Mouse (Mus musculus): ENCODE measurements around the gene Cog5.

Cog5 gene

DNA sequence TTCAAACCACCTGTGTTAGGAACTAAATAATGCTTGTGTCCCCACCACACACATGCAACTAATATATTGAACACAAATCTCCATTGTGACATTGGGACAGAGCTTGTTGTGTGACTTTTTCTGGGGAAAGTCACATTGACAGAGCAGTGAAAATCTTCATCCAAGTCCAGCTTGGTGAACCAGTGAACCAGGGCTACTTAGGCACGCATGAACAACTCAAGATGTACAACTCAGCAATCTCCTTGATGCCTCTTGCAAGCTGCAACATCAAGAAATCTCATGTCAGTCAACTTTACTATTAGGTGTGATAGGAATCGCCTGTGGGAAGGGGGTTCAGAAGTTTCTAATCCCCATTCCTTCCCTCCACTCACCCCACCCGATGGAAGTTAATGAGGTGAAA lies 169.0 kb downstream of the Cog5 start:
- no peak for DNase-seq (ENCODE audit: low spot score in 2 of 2)

DNA sequence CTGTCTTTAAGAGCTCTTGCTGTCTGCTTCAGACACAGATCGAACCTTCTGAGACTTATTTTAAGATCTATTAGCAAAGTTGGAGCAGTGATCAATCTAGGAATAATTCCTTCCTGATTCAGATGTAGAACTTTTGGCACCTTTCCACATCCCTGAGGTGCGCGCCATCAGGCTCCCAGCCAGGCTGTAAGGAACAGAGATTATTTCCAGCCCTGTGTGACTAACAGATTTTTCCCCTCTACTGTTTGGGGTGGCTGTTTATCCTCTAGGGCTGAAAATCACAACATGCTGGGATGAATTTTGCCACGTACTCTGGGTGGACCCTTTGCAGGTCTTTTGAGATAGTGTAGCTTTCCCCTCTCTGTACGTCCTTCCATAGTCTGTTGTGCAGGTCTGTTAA lies 170.2 kb downstream of the Cog5 start:
- no peak for DNase-seq (ENCODE audit: low spot score in 2 of 2)

DNA sequence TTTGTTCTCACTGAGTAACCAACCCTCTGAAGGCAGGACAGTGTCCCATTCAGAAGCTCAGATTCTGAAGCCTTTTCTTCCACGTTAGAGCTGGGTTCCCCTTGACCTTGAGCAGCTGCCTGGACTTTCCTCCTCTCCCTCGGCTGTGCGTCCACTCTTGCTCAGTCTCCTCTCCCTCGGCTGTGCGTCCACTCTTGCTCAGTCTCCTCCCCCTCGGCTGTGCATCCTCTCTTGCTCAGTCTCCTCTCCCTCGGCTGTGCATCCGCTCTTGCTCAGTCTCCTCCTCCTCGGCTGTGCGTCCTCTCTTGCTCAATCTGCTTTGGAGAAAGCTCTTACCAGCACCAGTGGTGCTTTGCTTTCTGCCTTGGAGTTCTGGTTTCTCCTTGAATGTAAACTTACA lies 171.2 kb downstream of the Cog5 start:
- DNase-seq (ENCODE audit: low spot score in 2 of 2), result no peak

DNA sequence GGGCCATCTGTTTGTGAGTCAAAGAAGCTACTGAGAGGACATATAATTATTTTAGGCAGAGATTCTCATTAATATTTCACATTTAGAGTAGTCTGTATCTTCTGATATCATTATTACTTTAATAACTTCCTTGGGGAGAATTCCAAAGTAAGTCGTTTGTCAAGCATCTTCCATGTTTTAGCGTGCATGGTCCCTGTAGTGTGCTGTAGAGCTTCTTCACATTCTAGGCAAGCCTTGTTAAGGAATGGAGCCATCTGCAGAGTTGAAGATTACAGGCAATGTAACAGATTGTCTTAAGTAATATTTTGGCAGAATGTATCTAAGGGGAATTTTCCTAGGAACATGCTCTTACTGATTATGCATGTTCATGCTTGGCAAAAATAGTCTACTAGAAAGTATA lies 171.8 kb downstream of the Cog5 start:
- no peak for DNase-seq (ENCODE audit: low spot score in 2 of 2)

DNA sequence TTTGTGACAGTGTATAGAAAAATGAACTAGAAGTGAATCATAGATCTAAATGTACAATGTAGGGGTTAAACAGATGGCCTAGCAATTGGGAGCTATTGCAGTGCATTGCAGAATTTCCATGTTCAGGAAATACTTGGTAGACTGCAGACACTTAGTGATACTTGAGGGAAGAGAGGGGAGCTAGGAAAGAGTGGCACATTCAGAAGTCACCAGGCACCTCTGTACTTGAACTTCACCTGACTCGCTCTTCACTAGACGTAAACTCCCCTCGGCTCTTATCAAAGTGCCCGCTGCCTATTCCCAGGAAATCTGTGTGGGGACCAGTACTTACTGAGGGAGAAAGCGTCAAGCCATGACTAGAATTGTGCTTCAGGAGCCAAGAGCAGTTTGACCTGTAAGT lies 180.8 kb downstream of the Cog5 start:
- no peak for DNase-seq (ENCODE audit: low spot score in 2 of 2)

DNA sequence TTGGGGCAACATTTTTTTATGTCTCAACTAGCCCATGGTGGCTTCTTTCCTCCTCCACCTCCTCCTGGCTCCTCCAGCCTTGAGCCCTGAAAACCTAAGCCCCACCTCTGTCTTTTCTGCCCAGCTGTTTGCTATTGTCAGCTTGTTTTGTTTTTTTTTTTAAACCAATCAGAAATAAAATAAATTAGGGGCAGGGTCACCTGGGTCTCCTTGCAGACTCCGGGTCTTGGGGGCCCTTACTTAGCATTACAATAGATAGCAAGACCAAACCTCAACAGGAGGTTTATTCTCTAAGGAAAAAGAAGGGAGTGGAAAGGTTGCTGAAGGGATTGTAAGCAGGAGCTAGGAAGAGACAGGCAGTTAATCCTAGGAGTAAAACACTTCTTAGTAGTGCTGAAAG lies 181.5 kb downstream of the Cog5 start:
- DNase-seq (ENCODE audit: low spot score in 2 of 2), result no peak

DNA sequence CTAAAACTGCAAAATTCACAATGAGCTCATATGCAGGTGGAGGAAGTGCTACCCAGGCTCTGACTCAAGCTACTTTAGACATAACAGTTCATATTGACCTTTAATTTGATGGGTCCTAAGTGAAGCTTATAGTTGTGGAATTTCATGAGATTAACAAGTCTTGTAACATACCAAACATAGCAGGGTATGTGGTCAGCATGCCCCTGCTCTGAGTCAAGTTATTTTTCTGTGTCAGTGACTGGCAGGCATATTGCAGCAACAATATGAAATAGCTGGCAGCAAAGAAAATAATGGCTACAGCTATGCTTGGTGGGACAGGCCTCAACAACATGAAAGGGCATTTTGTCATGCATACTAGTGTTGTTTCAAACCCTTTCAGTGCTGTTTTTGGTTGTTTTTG lies 183.9 kb downstream of the Cog5 start:
- no peak for DNase-seq (ENCODE audit: low spot score in 2 of 2)

DNA sequence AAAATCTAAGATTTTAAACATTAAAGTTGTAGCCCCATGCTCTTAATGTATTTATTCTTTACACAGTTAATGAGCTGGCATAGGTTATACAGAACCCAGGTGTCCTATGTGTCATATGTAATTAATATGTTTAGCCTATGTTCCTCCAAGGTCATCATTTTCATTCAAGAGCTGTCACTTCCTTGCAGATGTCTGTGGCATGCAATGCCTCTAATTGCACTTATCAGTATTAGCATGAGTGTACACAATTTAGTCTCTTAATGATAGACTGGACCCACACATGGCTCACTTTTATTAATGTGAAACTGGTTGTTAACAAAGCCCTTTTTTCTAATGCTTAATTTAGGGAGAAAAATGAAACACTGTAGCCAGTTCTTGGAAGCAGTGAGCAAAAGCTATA lies 184.6 kb downstream of the Cog5 start:
- no peak for DNase-seq (ENCODE audit: low spot score in 2 of 2)

DNA sequence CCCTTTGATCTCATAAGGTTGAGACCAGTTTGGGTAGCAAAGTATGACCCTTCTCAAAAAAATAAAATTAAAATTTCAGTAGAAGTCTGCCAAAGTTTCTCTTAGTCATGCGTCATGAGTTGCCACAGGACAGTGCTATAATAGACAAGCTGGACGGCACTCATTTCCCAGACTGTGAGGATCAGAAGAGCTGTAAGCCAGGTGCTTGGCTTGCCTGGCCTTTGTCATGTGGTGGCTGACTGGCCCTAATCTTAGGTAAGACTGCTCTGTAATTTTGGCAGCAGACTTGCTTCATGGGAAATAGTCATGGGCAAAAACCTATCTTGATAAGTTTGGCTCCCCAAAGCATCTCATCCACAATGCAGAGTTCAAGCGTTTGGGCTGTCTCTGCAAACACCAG lies 191.4 kb downstream of the Cog5 start:
- no peak for DNase-seq (ENCODE audit: low spot score in 2 of 2)

DNA sequence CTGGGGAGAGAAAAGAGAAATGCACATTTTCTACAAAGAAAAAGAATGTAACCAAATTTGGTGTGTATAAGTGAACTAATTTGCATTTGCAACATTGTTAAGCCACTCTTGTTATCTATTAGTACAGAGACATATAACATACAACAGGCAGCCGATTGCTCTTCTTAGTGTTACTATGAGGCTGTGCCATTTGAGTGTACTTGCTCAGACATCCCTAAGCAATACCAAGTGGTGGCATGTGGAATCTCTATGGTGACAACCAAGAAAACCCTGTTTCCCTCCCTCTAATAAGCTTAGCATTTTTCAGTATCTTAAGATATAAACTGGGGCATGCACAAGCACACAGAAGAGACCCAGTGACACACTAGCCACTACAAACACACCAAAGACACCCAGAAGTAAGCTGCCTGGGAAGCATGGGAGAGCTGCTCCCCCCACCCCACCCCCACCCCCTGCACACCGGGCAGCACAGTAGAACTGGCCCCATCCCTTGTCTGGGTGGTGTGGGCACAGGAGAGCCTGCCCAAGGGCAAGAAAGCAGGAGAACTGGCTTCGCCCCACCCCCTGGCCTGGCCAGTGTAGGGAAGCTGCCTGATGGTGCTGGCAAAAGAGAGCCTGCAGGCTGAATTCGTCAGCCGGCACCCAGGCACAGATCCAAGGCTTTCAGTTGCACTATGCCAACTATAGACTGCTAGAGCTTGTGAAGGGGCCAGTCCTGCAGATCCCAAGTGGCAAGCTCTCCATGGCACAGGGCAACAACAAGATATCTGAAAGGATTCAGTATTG lies 194.2 kb downstream of the Cog5 start:
- peak; percentile 37 to 46 for DNase-seq (ENCODE audit: low spot score in 2 of 2)

DNA sequence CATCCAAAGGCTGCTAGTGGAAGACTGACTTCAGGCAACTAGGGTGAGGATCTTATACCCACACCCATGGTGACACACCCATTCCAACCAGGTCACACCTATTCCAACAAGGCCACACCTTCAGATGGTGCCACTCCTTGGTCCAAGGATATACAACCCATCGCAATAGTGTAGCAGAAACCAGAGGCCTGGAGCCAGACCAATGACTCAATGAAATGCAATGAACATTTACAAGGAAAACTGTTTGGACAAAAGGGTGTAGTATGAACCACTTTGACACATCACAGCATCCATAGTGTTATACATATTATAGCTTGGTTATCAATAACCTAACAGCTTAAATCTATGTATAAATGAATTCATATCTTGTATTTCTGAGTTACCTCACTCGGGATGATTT lies 194.9 kb downstream of the Cog5 start:
- DNase-seq (ENCODE audit: low spot score in 2 of 2), result no peak

DNA sequence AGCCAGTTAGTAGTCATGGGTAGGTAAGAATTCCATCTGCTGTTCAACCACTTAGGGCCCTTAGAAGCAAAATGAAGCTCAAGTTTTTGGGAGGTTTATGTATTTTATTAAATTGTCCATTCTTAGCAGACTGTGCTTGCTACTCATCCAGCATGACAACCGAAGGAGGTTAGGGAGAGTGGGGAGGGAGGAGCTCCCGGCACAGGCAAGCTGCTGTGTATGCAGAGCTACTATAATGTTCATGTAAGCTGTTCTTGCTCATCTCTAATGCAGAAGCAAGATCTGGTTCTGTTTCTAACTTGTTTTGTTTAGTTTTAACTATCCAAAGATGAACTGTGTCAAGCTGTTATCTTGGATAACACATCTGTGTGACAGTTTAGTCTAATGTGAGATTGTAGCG lies 199.4 kb downstream of the Cog5 start:
- DNase-seq (ENCODE audit: low spot score in 2 of 2), result no peak

DNA sequence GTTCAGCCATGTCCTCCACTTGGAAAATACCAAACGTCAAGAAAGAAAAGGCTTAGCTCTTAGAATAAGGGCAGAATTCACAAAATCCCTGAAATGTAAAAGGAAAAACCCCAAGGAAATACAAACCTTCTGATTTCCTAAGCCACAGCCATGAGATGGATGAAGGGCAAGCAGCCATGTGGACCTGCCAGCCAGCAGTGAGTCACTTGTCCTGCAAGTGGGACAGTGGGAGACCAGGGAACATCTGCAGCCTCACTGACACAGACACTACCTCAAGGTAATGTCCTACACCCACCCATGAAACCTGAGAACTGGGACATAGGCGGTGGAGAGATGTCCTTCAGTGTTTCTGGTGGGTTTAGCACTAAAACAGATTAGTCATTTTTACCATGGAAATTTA lies 200.1 kb downstream of the Cog5 start:
- DNase-seq (ENCODE audit: low spot score in 2 of 2), result no peak

DNA sequence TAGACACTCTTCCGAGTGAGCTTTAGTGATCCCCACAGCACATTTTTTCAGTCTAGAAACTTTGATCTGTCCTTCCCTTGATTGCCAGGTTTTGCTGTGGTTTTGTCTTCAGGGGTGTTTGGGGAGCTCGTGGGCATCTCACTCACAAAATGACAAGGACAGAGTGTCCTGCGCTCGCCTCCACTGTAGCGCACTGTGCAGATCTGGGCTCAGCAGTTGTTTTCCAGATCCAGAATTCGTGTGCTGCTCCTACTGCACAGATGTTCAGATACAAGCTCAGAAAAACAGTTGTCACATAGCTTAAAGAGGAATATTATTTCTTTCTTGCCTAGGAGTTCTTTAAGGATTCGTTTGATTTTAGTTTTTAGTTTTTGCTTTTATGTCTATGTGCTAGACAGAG lies 203.1 kb downstream of the Cog5 start:
- DNase-seq (ENCODE audit: low spot score in 2 of 2), result no peak

DNA sequence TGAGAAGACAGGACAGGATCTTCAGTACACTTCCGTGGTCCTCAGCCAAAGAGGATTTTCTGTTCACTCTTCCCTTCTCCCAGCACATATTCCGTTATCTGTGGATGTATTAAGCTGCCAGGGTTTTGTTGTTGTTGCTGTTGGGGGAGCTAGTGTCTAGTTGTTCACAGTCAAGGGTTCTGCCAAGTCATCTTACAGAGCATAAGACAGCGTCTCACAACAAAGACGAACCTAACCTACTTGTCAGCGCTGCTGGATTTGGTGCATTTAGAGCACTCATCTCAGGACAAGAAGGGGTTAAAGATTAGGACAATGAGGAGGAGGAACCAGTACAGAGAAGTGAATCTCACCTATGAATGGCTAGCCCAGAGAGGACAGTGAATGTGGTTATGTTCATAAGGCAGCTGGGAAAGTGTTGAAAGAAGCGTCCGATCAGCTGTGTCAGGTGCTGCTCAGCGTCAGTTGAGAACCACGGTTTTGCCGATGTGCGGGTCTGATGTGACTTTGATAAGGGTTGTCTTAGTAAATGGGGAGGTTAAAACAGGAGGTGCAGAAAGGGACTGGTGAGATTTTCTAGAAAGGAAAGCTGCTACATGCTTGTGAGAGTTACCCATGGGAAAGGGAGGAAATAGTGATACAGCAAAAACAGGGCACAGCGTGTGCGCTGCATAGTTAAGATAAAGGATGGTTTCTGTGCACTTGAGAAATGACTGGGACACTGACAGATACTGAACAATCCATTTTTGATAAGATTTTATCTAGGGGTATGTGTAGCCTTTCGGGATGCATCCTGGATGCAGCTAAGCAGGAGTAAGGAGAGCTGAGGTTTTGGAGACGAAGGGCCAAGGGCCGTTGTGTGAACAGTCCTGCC lies 208.2 kb downstream of the Cog5 start:
- no peak for DNase-seq (ENCODE audit: low spot score in 2 of 2)

DNA sequence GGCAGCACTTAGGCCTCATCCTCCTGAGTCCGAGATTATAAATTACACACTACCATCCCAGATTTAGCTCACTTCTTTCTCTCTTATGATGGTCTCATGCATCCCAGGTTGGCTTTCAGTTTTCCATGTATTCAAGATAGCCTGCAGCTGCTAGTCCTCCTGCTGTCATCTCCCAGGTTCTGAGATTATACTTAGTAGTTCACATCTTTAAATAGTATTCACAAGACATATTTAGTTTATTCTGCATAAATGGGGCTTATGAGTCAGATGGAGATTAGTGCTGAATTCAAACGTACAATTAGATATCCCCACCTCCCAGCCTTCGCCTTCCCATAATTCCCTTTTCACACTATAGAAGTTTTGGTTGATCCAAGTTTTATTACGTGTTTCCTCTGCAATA lies 222.1 kb downstream of the Cog5 start:
- no peak for DNase-seq (ENCODE audit: low spot score in 2 of 2)

DNA sequence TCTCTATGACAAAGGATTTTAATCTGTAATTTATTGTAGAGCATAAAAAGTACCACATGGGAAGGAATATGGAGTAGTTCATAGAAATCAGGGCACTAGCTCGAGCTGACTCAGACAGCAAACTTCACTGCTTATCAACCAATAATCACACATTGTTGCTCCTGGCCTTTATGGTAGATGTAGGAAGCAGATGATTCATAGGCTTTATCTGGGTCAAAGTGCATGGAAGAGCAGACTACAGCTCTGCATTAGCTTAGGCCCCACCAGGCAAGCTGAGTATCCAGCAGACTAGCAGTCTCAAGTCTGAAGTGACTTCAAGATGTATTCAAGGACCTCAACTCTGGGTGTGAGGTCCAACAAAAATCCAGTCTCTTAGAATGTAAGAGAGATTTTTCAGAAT lies 228.1 kb downstream of the Cog5 start:
- DNase-seq (ENCODE audit: low spot score in 2 of 2), result no peak

DNA sequence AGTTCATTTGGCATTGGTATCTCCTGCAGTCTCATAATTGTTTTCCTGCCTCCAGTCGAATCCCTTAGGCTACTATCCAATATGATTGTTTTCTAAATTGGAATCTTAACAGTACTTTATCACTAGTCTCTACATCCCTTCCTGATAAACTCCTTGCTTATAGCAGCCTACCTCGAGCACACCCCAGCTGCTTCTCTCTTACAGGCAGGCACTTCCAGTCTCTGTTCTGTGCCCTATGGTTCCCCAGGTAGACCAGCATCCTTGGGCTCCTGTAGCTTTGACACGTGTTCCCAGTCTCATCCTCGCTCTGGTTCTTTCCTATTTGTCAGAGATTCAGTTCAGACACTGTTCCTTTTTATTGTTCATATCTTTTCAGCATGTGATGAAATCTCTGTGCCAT lies 229.7 kb downstream of the Cog5 start:
- no peak for DNase-seq (ENCODE audit: low spot score in 2 of 2)

DNA sequence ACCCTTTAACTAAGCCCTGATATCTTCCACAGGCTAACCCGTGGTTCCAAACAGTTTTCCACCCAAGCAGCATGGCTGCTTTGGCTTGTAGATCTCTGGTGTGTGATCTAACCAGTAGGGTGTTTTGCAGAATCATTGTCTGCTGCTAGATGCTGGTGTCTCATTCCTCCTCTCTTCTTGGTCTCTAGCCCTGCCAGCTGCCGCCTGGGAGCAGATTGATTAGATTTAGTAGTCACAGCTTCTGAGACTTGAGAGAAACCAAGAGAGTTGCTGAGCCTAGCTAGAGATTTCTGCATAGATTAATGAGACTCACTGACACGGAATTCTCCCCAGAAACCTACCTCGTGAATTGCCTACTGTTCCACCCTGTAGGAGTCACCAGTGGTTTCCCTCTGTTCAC lies 230.4 kb downstream of the Cog5 start:
- DNase-seq (ENCODE audit: low spot score in 2 of 2), result no peak

DNA sequence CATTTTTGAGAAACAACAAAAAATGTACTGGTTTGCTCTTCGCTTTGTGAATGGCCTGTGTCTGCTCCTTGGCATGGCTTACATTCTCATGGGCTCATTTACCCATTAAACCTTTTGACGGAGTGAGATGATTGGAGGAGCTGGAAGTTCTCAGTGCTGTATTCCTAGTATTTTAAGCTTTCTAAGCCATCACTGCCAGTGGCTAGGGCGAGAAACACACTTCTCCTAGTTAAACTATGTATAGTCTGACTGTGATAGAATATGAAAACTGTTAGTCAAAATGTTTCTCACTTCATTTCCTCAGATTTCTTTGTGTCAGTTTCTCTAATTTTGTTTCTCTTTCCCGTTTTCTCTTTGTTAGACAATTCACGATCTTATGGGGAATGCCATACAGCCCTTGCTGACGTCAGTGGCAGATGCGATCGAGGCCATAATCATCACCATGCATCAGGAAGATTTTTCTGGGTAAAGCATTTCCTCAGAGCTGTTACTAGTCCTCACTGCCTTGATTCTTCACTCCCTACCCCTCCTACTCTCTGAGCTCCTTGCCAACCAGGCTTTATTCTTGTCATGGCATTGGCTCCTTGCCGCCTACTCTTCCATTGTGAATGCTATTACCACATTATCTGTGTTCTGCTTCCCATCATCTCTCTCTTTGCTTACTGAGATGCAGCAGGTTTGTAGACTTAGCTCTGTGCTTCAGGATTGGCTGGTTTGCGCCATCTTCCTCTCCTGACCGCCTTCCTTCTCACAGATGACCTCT lies 231.4 kb downstream of the Cog5 start:
- DNase-seq (ENCODE audit: low spot score in 2 of 2), result peak; percentile 31 to 43

DNA sequence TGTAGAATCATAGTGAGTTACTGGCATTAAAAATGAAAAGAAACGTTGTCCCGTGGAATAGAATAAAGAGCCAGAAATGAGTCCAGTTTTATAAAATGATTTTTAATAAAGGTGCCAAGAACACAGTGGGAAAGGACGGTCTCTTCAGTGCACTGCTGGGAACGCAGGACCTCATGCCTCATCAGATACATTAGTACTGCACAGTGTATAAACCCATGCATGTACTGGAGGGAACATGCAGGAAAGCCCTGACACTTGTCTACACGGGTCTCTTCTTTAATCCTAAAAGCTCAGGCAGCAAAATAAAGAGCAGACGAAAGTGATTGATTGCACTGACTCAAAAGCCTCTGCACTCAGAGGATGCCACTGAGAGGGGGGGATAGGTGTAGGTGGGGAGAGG lies 236.0 kb downstream of the Cog5 start:
- DNase-seq (ENCODE audit: low spot score in 2 of 2), result no peak

DNA sequence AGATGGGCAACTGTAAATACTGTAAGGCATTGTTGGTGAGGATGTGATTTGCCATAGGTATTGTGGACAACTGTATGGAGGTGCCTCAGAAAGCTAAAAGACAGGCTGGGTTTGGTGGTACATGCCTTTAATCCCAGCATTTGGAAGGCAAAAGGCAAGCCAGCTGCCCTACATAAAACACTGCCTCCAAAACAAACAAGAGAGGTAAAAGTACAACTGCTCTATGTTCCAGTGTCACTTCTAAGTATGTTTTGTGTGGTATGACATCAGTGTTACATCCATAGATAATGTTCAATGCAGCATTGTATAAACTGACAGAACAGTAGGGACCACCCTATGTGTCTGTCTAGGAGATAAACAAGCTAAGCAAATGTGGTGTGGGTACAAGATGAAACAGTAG lies 237.4 kb downstream of the Cog5 start:
- DNase-seq (ENCODE audit: low spot score in 2 of 2), result no peak

DNA sequence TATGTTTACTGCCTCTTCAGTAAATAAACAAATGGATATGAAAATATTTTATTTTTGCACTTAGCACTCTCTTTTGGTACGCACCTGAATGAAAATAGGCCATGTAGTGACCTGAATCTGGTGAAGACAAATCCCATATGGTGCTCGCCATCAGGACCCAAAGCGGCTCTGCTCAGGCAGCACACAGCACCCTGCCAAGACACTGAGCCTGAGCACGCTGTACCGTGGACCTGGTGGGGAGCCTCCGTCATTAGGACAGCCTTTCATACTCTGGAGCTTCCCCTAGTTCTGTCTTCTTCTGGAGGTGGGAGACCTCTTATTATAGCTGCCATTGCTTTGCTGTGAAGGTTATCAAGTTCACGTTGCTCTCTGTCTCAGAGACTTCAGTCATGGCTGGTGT lies 238.1 kb downstream of the Cog5 start:
- DNase-seq (ENCODE audit: low spot score in 2 of 2), result no peak

All from frontal cortex, postnatal 10 days (tissue).